Mouse (Mus musculus) frontal cortex, postnatal 10 days (tissue): ENCODE results near the gene Map3k10.
"Not testable (repeated sequence)": the region's sequence is repeated elsewhere in the genome, so short reads cannot be mapped to it uniquely, and the experiment has no call there.

Experiments
- DNase-seq, 2 experiments: peaks; one replicate each; pipeline ENCODE4 v3.0.0; 2022; ENCODE audit warnings: low spot score in 2 of 2, mixed read lengths in 1 of 2

The Map3k10 gene

DNA sequence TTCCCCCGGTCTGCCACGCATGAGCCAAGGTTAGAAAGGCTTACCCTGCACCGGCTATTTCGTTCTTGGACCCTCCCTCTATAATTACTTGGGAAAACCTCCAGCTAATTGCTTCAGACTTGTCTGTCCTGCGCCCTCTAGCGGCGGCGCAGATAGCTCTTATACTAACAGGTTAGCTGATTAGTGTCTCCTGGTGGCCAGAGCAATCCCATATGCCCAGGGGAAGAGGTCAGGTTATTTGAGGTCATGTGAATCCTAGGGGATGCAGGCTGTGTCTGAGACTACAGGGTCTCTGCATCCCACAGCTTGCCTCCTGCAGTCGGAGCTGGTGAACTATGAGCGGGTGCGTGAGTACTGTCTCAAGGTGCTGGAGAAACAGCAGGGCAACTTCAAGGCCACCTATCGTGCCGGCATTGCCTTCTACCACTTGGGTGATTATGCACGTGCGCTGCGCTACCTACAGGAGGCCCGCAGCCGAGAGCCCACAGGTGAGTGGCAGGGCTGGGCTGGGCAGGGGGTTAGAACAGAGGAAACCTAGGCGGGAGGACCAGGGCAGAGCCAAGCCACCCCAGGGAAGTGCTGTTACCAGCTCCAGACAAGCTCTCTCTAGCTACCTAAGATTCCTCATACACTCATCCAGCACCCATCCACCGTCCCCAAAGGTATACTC is 19.7 kb downstream of the Map3k10 start:
- DNase-seq, result peak; percentile 49 to 54

DNA sequence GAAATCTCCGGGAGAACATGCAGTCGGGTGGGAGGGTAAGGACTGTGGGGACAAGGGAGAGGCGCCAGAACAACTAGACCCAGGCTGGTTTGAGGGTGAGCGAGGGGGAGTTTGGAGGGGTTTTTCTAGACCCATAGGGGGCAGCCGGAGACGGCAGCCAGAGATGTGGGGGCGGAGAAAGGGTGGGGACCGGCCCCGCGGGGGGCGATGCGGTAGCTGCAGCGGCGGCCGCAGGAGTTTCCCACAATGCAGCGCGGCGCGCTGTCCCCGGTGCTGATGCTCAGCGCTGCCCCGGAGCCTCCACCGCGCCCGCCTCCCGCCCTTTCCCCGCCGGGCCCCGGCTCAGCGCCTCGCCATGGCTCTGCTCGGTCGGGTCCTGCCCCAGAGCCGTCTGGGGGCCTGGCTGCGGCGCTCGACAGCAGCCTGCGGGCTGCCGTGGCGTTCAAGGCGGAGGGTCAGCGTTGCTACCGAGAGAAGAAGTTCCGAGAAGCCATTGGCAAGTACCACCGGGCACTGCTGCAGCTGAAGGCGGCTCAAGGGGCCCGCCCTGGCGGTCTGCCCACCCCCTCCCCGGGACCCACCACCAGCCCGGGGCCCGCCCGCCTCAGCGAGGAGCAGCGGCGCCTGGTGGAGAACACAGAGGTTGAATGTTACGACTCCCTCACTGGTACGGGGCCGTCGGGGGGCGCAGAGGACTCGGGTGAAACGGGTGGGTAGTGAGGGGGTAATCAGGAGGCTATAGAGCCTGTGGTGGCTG is 20.5 kb downstream of the Map3k10 start, which contains the start of gene Ttc9b:
Gene Ttc9b (plus strand): TSS at position 235 of the 757 bp plus-strand sequence.
- DNase-seq, result peak; percentile 72 to 82

DNA sequence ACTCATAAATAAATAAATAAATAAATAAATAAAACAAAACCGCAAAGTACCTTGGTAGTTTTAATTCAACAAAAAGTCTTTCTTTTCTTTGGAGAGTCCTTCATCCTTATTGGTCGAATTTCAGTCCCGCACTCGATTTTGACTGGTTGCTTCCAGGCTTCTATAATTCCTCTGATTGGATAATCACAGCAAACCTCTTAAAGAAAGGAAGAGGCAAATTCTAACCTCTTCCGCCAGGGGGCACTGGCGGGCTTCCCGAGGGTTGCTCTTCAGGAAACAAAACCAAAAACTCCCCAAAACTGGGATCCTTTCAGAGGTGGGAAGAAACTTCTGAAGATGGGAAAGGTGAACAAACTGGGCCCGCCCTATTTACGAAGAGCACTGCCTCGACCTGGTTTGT is 23.4 kb downstream of the Map3k10 start:
- peak; percentile 60 to 69 for DNase-seq

DNA sequence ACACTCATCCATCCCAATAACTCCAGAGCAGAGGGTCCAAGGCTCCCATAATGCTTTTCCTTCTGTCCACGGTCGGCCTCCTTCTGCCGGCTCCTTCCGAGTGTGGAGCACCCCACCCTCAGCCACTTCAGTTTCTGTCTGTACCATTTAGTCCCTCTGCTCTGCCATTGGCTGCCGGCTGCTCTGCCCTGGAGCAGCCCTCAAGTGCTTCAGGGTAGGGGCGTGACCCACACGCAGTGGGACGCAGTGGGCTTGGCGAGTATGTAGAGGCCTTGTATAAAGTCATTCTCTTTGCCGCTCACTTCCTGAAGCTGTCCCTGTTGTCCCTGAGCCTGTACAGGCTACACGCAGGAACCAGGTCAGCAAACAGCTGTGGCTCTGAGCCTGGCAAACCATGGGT is 24.7 kb downstream of the Map3k10 start:
- no peak for DNase-seq

DNA sequence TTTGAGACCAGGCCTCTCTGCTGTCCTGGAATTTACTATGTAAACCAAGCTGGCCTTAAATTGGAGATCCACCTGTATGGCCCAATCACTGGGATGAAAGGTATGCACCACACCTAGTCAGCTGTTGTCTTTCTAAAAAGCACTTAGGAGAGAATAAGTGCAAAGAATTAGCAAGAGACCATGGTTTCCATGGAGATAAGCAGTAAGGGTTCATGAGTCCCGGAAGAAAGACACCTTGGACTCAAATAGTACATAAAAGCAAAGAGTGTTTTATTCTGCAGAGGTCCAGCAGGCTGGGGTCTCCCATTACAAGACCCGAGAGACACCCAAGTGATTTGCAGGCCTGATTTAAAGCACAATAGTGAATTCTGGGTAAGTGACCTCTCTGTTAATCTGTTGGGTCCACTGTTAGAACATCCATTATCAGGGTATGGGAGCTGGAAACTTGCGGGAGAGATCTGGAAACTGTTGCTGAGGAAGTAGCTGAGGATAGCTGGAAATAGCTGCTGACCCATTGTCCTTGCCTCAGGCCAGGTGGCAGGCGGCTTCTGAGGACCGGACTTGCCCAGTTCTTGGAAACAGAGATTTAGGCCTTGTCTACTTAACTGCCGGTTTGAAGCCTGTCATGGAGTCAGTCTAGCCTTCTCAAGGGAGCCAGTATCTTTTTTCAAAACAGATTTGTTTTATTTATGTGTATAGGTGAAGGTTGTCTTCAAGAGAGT is 27.0 kb downstream of the Map3k10 start:
- no peak for DNase-seq

DNA sequence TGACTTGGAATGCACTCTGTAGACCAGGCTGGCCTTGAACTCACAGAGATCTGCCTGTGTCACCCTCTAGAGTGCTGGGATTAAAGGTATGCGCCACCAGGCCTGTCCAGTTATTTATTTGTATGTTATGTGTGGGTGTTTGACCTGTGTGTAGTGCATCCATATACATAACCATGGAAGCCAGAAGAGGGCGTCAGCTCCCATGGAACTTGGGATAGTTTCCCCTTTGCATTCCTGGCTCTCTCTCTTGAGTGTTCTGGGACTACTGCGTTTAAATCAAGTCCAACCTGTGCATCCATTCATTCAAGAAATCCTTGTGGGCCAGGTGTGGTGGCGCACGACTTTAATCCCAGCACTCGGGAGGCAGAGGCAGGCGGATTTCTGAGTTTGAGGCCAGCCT is 27.9 kb downstream of the Map3k10 start:
- no peak for DNase-seq

DNA sequence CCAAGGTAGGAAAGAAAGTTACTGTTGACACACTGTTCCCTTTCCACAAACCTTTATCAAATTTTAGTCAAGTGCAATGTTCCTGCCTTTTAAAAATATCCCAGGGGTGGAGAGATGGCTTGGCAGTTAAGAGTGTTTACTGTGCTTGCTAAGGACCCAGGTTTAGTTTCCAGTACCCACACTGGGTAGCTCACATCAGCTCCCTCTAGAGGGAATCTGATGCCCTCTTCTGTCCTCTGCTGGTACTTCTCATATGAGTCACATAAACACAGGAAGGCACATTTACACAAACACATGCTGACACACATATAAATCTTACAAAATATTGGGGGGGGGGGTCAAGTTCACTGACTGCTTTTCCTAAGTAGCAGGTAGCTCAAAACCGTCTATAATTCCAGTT is 29.9 kb downstream of the Map3k10 start:
- no peak for DNase-seq

DNA sequence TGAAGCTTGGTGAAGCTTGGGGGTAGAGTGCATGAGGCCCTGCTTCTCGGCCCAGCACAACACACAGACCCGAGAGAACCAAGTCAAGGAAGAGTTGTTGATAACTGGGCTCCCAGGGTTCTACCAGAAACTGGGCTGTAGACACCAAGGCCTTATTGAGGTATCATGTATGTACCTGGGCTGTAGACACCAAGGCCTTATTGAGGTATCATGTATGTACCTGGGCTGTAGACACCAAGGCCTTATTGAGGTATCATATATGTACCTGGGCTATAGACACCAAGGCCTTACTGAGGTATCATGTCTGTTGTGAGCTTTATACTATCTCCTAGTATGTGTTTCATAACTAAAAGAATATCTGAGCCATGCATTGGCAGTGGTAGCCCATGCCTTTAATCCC is 39.3 kb downstream of the Map3k10 start:
- not testable (repeated sequence) for DNase-seq

DNA sequence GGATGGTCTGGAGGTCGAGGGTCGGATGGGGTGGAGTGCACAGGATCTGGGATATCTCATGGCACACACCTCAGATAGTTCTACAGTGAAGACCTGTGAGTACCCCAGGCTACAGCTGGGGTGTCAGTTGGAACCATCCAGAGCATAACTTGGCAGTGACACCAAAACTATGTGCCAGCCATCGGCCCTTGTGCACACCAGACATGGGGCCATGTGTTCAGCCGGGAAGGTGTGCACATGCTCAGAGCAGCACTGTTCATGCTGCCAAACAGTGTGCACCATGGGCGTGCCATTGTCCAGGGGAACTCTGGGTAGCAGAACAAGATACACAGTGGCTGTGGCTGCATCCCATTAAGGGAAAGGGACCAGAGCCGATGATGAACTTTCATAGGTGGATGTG is 39.7 kb downstream of the Map3k10 start:
- no peak for DNase-seq

DNA sequence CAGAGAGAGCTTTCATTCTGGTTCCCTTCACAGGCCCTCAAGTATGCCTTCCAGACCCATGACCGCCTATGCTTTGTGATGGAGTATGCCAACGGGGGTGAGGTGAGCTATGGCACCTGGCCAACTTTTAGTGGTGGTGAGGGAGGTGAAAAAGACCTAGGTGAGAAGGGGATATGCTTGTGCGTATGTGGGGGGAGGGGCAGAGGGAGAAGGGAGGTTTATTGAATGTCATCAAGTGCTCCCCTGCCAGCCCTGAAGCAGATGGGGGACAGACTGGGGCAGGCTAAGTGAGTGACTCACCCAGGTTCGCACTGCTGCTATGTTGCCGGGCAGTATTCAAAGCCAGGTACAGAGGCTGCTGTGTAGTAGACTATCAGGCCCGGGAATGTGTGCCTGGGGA is 41.2 kb downstream of the Map3k10 start:
- DNase-seq, result no peak

DNA sequence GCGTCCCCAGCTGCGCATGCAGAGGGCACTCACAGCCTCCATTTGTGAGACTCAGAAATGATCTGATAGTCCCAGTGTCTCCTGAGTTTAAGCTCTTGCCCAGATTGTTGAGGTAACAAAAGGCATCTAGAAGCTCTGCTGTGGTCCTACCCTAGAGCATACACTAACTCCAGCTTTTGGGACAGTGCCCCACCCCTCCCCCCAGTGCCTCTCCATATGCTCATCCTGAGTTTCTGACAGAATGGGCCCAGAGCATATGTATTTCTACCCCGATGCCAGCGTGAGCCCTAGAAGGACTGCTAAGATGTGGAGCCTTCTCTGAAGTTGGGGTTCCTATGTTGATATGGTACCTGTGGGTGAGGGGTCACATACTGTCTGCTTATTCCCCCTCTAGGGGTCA is 43.0 kb downstream of the Map3k10 start:
- DNase-seq, result no peak

DNA sequence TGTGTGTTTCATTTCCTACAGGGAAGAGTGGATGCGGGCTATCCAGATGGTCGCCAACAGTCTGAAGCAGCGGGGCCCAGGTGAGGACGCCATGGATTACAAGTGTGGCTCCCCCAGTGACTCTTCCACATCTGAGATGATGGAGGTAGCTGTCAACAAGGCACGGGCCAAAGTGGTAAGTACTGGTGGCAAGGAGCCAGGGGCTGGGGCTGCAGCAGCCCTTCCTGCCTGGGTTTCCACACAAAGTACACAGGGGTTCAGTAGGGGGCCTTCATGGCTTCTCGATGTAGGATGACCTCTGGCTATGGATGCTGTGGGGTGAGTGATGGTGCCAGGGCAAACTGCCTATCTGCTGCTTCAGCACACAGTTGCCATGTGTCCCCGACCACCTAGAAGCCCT is 45.6 kb downstream of the Map3k10 start:
- DNase-seq, result not testable (repeated sequence)

DNA sequence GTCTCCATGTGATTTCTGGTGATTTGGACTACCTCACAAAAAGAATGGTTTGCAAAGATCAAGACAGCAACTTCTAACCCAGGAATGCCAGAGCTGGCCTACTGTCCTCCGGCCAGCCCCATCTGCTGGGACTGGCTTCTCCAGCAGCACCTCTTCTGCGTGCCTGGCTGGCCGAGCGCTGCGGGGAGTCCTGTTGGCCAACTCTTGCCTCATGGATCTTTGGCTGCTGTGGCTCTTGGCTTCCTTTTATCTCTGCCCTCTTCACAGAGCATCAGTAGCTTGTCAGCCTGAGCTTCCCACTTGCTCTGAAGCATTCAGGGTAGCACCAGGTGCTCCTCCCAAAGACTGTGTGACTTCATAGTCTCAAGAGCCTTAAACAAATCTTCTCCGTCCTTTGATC is 46.2 kb downstream of the Map3k10 start:
- no peak for DNase-seq

DNA sequence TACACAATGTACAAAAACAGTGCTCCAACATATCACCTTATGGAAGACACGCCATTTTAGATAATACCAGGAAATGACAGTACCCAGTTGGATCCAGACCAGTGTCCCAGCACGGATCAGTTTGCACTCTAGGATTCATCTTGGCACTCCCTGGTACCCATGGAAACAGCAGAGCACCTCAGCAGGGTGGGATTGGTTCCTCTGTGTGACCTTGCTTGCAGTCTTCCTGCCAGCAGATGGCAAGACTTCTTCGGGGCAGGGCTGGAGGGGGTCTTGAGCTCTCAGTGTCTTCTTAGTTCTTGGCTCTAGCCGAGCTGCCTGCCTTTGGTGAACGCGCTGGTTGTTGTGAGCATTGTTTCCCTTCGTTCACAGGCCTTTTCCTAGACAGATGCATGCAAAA is 46.7 kb downstream of the Map3k10 start:
- no peak for DNase-seq

DNA sequence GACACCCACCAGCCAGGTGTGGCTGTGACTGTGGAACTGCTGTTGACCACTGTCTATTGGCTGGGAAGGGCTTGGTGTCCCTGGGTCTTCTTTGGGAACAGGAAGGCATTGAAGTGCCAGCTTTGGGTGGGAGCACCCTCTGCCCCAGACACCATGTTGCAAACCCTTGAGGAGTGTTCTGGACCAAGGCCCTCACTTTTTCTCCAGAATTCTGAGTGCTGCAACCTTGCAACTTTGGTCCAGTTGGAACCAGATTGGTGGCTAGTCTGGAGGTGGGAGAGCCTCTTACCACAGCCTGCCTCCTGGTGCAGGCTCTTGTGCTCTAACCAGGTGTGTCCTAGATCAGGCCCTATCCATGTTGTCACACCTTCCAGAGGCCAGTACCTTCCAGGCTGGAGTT is 49.4 kb downstream of the Map3k10 start:
- no peak for DNase-seq

DNA sequence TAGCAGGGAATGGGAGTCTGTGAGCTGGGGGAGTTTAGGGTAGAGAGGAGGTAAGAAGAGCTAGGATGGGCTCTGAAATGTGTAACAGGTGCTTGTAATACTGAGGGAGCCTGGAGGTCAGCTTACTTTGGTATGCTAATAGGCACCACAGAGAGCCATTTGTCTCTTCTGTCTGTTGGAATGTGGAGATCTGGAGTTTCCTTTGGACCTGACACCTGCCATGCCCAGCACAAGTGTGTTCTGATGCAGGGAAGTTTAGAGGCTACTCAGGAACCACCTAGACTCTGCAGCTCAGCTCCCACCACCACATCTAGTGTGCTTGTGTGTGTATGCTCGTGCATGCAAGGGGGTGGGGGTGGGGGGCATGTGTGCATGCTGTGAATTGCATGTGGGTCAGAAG is 52.2 kb downstream of the Map3k10 start:
- no peak for DNase-seq

DNA sequence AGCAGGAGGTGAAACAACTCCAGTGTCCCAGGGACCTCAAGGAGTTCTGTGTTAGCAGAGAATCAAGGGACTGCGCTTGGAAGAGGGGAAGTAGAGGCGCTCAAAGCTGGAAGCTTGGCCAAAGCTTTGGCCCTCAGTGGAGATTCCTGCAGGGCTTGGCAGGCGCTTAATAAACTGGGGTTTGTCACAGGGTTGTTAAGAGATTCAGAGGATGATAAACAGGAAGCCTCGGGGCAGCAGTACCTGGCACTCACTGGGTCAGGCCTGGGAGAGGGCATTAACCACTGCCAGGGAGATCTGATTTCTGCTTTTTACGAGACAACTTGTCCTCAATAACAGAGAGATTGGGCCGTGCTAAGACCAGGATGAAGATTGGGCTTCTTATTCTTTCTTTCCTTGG is 53.4 kb downstream of the Map3k10 start:
- no peak for DNase-seq

DNA sequence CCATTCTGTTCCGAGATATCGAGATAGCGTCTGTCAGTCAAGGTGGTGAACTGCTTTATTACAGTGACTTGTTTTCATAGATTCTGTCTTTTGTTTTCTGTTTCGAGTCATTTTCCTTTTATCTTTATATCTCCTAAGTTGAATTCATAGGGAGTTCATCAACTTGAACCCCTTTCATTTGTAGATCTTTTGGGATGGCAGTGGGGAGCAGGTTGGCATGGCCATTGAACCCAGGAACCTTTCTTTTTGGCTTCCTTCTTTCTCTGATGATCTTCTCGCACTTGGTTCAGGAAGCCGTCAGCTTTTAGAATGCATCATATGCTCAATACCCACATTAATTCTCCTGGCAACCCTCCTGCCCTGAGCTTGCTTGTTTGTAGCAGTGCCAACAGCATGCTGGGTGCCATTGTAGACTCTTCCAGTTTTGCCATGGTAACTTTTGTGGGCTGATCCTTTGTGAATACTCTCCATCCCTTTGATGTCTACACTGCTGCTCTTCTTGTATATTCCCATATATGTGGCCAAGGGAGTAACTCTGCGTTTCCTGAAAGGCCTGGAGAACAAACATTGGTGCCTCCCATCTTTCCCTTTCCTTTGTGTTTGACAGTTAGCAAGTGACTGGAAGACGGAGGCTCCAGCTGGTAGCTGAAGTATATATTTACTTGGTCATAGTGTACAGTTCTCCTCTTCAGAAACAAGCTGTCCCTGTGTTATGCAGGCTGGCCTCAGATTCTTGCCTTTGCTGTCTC is 60.5 kb downstream of the Map3k10 start:
- peak in 1 of 2 experiments; percentile 57 for DNase-seq

DNA sequence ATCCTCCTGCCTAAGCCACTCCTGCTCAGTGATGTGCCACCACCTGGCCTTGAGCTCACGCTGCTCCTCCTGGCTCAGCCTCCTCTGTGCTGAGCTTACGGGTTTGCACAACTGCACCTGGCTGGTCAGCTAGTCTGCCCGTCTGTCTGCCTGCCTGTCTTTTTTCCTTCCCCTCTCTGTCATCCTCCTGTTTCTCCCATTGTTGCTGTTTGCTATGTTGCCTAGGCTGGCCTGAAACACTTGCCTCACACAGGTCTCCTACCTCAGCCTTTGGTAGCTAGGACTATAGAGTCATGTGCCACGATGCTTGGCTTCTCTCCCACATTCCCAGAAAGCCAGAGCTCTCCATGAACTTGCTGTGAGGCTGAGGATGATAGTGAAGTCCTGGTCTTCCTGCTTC is 61.5 kb downstream of the Map3k10 start:
- no peak for DNase-seq

DNA sequence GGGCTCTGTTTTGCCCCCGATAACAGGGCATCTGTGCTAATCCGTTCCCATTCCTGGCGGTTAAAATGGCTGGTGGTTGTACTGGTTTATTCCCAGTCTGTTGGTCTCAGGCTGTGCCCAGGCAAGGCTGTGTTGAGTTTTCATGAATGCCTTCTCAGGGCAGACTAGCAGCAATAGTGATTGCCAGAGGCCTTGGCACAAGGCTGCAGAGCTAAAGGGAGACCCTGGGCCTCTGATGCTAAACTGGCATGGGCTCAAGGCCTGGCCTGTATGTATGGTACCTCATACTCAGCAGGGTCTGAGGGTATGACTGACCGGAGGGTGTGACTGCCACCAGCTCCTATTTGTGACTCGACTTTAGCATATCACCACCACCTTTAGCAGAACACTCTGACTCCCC is 63.5 kb downstream of the Map3k10 start:
- no peak for DNase-seq

DNA sequence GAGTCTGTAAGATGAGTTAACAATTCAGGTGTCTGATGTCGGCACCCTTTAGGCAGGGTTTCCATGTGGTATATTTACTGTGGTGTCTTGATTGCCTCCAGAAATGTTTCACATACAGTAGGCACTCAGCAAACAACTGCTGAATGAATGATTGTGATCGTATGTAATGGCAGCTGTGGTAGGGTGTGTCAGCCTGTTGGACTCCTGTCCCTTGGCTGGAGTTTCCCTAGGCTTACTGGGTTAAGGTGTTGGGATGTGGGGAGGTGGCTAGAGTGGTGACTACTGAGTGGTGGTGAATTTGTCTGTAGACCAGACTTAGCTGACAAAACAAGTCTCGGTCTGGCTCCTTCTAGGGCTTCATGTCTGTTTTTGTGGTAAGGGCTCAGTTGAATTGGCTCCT is 64.0 kb downstream of the Map3k10 start:
- no peak for DNase-seq

DNA sequence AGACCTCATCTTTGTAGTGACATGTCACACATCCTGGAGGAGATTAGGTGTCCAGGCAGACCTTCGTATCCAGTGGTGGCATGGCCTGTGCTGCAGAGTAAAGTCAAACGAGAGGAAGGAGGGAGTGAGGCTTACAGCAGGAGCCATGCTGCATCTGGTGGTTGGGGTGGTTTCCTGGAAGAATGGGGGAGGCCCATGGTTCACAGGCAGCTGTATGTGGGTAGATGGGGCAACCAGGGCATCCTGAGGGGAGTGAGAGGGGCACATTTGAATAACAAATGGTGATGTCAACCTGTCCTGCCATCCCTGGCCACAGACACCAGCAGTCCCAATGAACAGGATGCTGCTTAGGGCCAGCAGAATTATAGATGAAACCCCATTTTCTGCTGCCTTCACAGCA is 64.7 kb downstream of the Map3k10 start:
- DNase-seq, result no peak
